Mouse (Mus musculus): Measurements from ENCODE around the gene Dhodh.

GRCm38 (mm10) chr8:109635146-109635545 is 26.7 kb upstream of the Dhodh start:
- no peak for TF ChIP-seq POLR2A (IDR thresholded peaks at IDR 0.05; ENCODE audit: insufficient read depth, low read depth, low read length)
- no peak for TF ChIP-seq CTCF (IDR thresholded peaks at IDR 0.05)
